Mouse (Mus musculus) heart, adult 9 months (tissue): Measurements from ENCODE around the gene Hist1h3c.
"Not testable (repeated sequence)": the region's sequence is repeated elsewhere in the genome, so short reads cannot be mapped to it uniquely, and the experiment has no call there.

Experiments
- DNase-seq, 2 experiments: peaks; one replicate each; pipeline ENCODE4 v3.0.0; 2022; ENCODE audit warnings: low spot score in 2 of 2

Hist1h3c gene

DNA sequence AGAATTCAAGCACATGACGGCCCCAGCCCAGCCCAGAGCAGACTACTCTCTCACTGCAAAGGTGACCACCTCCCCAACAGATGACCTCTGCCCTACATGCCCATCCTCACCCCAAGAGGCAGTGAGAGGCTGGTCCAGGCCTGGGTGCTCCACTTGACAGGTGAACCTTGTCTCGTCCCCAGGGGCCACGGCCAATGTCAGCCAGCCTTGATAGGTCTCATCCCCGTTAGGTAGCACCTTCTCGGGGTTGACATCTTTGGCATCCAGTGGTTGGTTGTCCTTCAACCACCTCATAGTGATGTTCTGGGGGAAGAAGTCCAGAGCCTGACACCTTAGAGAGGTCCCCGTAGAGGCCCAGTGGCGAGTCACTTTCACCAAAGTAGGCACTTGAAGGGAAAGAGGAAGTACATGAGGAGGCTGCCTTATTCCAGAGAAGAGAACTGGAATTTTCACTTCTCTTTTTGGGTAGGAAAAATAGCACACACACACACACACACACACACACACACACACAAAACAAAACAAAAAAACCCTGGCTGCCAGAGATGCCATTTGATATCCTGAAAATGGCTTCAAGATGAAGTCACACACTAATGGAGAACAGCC lies 39.5 kb downstream of the Hist1h3c start:
- DNase-seq, result no peak

DNA sequence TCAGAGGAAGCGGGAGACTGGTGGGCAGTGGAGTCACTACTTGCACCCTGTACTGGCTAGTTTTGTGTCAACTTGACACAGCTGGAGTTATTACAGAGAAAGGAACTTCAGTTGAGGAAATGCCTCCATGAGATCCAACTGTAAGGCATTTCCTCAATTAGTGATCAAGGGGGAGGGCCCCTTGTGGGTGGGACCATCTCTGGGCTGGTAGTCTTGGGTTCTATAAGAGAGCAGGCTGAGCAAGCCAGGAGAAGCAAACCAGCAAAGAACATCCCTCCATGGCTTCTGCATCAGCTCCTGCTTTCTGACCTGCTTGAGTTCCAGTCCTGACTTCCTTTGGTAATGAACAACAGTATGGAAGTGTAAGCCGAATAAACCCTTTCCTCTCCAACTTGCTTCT lies 42.6 kb downstream of the Hist1h3c start:
- DNase-seq, result not testable (repeated sequence)

DNA sequence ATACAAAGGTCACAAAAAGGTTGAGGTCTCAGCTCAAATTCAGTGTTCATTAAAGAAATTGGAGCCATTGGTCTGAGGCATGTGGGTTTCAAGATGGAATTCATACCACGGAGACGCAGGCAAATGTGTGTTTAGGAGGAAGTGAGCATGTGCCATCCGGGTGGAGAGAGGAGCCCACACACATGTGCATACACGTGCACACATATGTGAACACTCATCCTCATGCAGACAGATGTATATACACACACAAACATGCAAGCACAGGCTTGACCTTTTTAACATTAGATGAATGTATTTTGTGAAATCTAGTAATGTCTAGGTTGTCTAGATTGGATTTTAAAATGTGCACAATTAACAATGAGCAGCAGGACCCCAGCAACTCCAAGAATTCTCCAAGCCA lies 43.2 kb downstream of the Hist1h3c start:
- DNase-seq, result no peak

DNA sequence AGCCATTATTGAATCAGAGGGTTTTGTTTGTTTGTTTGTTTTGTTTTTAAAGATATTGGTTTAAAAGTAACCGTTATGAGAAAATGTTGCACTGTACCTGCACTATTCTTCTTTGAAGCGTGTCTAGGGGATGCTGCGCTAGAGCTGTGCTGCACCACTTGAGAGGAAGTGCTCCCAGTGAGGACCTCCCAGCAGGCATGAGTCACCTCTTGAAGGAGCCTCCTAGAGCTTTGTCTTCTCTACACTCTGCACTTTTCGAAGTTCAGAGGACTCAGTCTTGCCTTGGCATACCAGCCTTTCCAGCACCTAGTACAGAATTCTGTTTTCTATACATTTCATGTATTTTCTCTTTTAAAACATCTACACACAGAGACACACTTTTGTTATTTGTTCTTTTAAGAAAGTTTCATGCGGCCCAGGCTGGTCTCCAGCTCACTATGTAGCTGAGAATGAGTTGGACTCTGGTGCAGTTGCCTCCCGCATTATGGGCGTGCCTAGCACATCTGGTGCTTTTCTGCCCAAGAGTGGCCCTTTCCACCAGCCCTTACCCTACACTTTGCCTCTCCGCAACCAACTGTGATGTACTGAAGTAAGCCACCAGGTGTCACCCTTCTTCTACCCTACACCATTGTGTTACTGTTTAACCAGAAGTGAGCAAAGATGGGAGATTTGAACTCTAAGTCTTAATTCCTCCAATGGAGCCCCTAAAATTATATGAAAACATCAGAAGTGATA lies 44.4 kb downstream of the Hist1h3c start:
- peak; percentile 71 to 81 for DNase-seq

DNA sequence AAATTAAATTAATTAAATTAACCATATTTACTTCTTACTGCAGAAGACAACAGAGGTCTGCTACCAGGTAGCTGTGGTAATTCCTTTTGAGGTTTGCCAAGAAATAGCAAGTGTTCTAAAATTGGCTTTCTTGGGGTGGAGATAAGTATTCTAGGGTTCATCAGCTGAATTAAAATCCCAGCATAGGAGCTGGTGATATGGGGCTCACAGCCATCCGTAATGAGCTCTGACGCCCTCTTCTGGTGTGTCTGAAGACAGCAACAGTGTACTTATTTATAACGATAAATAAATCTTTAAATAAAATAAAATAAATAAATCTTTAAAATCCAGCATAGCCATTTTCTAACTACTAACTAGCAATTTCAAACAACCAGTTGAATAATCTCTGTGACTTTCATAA lies 45.6 kb downstream of the Hist1h3c start:
- DNase-seq, result no peak

DNA sequence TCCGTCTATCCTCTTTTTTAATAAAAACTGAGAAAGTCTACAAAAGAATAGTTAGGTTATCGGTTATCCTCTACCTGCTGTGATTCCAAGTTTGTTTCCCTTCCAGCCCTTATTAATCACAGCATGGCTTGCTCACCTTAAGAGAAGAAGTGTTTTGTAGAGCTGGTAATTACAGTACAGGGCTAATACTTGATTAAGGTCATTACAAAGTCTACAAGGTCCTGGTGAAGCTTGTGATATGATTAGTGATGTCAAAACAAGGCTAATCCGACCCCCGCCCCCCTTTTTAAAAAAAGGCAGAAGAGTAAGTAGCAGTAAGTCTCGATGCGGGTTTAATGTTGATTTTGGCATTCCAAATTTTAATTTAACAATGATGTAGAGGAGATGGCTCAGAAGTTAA lies 46.4 kb downstream of the Hist1h3c start:
- no peak for DNase-seq

DNA sequence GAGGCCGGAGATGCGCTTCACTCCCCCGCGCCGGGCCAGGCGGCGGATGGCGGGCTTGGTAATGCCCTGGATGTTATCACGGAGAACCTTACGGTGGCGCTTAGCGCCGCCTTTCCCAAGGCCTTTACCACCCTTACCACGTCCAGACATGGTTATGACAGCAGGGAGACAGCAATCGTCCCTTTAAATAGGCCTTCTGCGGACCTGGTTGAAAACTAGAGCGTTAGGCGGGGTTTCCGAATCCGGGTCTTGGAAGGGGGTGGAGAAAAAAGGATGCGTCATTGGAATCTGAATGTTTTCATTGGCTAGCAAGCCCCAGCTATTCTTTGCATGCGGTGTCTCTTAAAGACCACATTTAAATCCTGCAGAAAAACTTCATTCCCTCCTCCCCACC lies 47.1 kb downstream of the Hist1h3c start, which contains the start of gene Hist1h4c:
TSS of gene Hist1h4c (minus strand) at position 155 of the 394 bp plus-strand sequence.
- DNase-seq, result peak; percentile 99 to 100

DNA sequence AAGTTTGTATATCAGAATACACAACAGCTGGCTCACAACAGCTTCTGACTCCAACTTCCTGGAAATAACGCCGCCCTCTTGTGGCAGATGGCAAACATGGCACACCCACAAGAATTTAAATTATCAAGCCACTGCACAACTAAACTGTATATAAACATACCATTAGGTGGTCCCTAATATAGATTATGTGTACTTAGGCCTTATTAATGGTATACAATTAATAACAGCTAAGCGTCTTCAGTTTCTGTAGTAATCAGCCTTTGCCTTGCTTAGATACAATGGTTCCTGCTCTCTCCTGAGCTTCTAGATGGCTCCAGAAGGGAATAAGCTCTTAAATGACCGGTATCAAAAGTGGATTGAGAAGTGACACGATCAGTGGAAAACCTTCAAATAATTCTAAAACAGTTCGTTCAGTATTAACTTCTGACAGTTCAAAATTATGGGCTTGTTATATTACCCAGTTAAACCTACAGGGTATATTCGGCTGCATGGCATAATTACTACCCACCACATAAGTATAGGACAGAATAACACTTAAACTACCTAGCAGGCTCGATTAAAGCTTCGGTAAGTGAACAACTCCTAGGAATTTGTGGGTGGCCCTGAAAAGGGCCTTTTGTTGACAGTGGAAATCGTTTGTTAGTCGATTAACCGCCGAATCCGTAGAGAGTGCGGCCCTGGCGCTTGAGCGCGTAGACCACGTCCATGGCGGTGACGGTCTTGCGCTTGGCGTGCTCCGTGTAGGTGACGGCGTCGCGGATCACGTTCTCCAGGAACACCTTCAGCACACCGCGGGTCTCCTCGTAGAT lies 47.7 kb downstream of the Hist1h3c start:
- peak in 1 of 2 experiments; percentile 48 for DNase-seq

DNA sequence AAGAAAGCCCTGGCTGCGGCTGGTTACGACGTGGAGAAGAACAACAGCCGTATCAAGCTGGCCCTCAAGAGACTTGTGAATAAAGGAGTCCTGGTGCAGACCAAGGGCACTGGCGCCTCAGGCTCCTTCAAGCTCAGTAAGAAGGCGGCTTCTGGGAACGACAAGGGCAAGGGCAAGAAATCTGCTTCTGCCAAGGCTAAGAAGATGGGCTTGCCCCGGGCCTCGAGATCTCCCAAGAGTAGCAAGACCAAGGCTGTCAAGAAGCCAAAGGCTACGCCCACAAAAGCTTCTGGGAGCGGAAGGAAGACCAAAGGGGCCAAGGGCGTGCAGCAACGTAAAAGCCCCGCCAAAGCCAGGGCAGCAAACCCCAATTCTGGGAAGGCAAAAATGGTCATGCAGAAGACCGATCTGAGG lies 49.3 kb downstream of the Hist1h3c start:
- no peak for DNase-seq

DNA sequence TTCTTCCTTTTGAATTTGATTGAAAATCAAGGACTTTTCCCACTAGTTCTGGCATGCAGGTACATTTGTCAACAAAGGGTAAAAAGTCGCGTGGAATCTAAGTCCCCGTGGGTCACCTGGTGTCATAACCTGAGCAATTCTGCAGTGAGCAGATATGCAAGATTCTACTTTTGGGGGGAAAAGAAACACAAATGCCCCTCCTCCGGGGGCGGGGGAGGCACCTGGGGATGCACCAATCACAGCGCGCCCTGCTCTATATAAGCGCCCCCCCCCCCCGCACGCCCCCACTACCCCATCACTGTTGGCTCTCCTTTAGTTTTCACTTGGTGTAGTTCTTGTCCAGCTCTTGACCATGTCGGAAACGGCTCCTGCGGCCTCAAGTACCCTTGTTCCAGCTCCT lies 49.9 kb downstream of the Hist1h3c start, which contains the start of gene Hist1h1t:
TSS of gene Hist1h1t (plus strand) at position 301 of the 400 bp plus-strand sequence.
- no peak for DNase-seq
